Mouse (Mus musculus) Muller cell, postnatal 12 days (primary cell): Measurements from ENCODE around the gene Grb7.

Experiments
- DNase-seq: peaks from one replicate; pipeline ENCODE4 v3.0.0-alpha.2; 2015; ENCODE audit errors: inconsistent ontology term

Gene Grb7

DNA sequence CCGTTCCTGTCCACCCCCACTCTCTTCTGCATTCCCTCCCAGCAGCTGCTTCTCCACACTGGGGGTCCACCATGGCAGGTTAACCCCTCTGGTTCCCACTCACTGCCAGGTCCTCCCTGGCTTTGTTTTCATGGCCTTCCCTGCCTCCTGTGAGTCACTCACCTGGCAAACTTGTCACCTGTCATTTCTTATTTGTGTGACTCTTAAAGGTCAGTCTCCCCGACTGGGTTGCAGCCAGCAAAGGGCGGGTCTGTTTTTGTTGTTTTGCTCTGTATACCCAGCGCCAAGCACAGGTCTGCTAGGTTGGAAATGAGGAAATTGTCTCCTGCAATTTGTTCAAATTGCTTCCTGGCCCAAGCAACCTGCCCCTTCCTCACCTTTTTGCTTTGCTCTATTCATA is 515 bp upstream of the Grb7 start:
- no peak for DNase-seq

- no peak for DNase-seq
Observed at GRCm38 (mm10) chr11:98446562-98447474, 624 bp downstream of the Grb7 start.

GRCm38 (mm10) chr11:98447475-98447834 is 1.3 kb downstream of the Grb7 start:
- no peak for DNase-seq

DNA sequence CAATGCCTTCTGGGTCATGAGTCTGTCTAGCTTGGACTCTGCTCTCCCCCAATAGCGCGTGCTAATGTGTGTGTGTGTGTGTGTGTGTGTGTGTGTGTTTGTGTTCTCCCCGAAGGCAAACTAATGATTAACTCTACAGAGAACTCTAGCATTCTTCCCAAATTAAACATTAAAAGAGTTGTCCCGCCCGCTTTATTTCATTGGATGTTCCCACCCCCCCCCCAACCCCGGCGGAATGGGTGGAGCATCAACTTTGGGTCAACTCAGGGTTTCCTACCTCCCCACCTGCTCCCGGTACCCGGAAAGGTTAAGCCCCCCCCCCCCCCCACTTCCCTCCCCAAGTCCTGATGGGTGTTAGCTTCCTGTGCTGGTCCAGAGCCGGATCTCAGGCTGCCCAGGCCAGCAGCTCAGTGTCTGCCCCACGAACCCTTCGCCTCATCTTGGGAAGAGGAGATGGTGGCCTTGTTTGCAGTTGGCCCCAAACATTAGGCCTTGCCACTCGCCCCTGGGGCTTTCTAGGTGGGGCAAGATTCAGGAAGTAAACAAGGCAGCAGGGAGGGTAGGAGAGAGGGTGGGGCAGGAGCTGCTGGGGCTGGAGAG is 2.1 kb downstream of the Grb7 start:
- DNase-seq: no peak

DNA sequence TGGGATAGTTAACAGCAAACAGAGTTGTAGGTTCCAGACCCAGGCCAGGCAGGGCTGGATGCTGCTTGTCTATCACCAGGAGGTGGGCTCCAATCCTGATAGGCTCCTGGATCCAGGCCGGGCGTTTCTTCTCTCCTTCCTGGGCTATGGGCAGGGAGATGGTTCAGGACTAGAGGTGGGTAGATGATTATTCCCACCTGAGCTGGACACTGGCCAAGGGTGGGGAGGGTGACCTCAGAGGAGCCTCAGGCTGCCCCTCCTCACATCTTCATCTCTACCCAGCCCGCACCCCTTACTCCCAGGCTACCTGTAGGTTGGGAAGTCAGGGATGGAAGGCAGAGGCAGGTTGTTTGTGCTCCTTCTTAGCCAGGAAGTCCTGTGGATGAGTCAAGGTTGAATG is 3.2 kb downstream of the Grb7 start:
- DNase-seq: no peak

DNA sequence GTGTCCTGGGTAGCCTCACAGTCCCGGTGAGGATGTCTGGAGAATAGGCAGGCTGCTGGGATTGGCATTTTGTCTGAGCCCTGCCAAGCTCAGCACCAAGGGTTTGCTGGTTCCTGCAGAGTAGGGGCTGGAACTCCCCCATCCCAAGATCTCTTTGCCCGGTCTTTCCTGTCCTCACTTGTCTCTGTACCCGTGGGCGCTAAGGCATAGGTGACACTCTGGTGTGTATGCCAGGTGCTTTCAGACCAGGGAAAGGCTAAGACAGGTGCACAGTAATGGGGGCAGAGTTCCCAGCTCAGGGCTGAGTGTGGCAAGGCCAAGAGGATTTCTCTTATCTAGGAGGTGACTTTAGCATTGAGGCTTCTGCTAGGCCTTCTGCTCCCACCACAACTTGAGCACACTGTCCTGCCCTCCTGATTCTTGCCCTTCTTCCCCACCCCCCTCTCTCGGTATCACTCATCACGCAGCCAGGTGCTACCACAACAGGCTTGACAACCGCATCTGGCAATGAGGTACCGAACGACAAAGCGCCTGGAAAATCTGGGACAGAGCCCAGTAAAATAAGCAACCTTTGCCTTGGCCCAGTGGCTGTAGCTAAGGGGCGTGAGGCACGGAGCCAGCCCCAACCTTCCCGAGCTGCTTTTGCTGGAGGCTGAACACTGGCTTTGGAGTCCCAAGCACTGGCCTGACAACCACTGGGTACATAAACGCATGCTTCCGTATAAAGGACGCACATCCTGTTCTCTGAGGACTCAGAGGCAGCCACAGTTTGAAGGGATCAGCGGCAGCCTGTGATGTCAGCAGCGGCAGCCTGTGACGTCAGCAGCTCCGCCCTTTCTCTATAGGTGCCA is 4.0 kb downstream of the Grb7 start:
- DNase-seq: no peak

DNA sequence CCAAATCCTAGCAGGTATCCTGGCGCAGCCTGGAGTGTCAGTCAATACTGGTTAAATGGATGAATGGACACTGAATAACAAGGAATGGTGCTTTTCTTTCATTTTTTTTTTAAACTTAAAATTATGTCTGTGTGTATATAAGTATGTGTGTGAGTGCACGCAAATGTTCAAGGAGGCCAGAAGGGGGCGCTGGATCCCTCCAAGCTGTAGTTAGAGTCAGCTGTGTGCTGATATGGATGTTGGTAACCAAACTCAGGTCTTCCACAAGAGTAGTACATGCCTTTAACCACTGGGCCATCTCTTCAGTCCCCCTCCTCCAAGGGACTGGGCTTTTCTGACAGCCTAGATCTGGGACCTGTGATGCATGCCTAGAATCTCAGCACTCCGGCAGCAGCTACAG is 9.3 kb downstream of the Grb7 start:
- no peak for DNase-seq

- no peak for DNase-seq
Observed at GRCm38 (mm10) chr11:98456545-98456944, 10.4 kb downstream of the Grb7 start.

DNA sequence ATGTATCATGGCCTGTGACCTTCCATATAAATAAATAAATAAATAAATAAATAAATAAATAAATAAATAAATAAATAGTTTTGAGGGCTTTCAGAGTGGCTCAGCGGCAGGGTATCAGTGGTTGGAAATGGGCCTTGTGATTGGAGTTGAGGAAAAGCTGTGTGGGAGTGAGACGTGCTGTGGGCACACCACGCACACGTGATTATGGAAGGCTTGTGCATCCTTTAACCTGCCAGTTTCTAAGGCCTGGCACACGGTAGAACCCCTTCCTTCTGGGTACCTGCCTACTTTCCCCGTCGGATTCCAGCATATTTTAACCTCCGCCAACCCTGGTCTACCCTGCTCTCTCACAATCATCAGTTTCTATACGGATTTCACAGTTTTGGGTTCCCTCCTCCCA is 10.8 kb downstream of the Grb7 start:
- DNase-seq: no peak

- peak; percentile 74 for DNase-seq
Observed at GRCm38 (mm10) chr11:98457367-98458120, 11.3 kb downstream of the Grb7 start.

DNA sequence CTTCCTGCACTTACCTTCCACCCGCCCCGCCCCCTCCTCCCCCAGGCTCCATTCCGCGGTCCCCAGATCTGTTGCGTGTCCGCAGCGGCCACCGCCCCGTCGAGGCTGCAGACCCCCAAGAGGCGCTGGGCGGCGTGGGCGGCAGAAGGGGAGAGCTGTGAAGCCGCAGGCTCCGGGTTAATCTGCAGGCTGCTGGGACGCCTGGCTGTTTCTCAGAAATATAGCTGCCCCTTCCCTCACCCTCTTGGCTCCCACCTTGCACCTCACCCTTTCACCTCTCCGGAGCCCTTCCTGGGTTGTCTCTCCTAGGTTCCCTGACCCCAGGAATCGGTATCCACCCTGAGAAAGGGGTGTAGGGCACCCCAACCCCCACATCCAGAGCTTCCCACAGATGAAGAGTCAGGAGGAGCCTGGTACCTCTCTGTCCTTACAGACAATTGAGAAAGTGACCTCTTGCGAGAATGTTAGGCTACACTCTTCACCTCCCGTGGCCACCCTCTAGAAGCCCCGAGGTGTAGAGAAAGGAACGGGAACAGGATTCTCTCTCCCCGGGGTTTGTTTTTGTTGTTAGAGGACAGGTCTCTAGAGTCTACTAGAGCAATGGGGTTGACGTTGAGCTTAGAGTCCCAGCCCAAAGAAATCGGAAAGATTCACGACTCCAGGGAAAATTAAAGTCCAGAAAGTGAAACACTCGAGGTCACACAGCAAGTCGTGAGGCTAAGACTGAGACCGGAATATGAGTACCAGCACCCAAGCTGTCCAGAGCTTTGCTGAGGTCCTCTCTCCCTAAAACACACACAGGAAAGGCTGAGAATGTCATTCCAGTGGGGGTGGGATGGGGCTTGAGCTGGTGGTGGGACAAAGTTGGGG is 12.2 kb downstream of the Grb7 start:
- DNase-seq: no peak

- no peak for DNase-seq
Observed at GRCm38 (mm10) chr11:98459071-98459741, 13.0 kb downstream of the Grb7 start.

DNA sequence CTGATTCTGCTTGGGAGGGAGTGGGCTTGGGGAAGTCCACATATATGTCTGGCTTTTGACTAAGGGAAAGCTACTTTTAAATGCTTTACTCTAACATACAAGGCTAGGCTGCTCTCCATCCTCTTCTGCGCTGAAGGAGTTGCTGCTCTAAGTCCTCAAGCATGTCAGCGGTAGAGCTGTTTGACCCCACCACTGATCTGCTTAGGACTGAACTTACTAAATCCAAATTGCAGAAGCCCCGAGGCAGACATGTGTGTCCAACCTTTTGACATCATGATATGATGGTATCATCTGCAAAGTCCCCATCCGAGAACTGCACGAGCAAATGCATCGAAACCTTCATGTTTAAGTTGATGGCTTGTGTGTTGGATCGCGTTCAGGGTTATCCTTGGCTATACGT is 13.7 kb downstream of the Grb7 start:
- no peak for DNase-seq

GRCm38 (mm10) chr11:98461109-98461720 is 15.0 kb downstream of the Grb7 start:
- DNase-seq: peak; percentile 21

DNA sequence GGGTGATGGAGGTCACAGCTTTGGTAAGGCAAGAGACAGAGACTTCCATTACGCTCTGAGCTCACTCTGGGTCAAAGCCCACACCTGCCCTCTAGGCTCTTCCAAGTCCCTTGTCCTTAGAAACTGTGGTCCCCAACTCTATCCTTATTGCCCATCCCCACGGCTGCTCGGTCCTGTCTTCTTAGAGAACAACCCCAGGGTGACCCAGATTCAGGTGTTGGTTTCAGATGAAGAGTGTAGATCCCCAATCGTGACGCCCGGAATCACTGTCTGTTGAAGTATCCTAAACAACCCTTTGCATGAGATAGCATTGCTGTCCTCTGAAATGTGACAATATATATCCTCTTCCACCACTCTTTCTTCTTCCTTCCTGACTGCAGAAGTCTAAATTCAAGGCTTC is 16.1 kb downstream of the Grb7 start:
- DNase-seq: no peak

- no peak for DNase-seq
Observed at GRCm38 (mm10) chr11:98463911-98464310, 17.7 kb downstream of the Grb7 start.

DNA sequence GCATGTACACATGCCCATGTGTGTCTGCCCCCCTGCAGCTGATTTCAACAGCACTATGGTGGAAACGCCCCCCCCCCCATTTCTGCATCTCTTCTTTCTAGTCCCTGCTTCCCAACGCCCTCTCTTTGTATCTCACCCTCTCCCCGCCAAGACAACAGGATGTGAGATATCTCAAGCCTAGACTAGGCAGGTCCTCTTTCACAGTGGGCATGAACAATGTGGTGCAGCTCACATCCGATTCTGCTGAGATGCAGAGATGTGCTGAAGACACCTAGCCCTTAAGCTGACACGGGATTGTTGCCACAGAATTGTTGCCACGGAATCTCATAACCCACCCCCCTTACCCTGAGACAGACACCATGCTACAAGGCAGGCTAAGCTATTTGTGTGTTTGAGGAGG is 18.3 kb downstream of the Grb7 start:
- DNase-seq: no peak

GRCm38 (mm10) chr11:98469761-98470714 is 23.8 kb downstream of the Grb7 start:
- DNase-seq: no peak

DNA sequence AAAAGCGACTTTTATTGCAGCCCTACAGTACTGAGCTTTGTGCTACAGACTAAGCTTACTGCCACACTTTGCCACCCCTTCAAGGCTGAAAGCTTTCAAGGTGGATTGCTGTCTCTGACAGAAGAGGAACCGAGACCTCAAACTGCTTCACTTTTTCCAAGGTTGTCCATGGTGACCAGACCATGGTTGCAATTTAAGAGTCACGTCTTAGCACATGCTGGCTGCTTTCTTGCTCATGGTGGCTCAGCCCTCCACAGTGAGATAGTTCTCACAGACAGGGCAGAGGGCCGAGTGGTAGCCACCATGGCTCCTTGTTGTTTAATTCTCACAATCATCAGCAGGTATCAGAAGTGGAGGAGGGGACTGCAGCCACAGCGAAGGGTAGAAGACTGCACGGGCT is 24.6 kb downstream of the Grb7 start:
- no peak for DNase-seq
